Mouse (Mus musculus) midbrain, embryonic 13.5 days (tissue): ENCODE results near the gene 4933415A04Rik. TPM values are rescaled to one million over a fixed set of nuclear protein-coding genes. Genes with fewer than 3 reads are reported as not detected.
A peak's percentile ranks its signal among the peaks of the same experiment; 100 is the strongest.

Source experiments
- ATAC-seq: fragments of 200-750 bp; cut with Nextera tagmentation; 2 replicates; pipeline ENCODE4 v1.8.0; 2017; ENCODE audit warnings: mild to moderate bottlenecking, moderate TSS enrichment, moderate library complexity
- H3K27ac ChIP-seq: fragments of 300-500 bp; sonication (generic); 2 replicates; pipeline ENCODE4 v1.5.1; 2015; ENCODE audit warnings: inconsistent platforms, mild to moderate bottlenecking, moderate library complexity
- H3K27me3 ChIP-seq: fragments of 300-500 bp; sonication (generic); 2 replicates; pipeline ENCODE4 v1.6.1; 2015; ENCODE audit warnings: mild to moderate bottlenecking, inconsistent platforms
- H3K36me3 ChIP-seq: fragments of 300-500 bp; sonication (generic); 2 replicates; pipeline ENCODE4 v1.6.1; 2015; ENCODE audit warnings: mild to moderate bottlenecking, inconsistent platforms
- H3K4me1 ChIP-seq: fragments of 300-500 bp; sonication (generic); replicated peaks from 2 replicates; pipeline ENCODE4 v1.6.1; 2015; ENCODE audit warnings: inconsistent platforms
- H3K4me2 ChIP-seq: fragments of 300-500 bp; sonication (generic); replicated peaks from 2 replicates; pipeline ENCODE4 v1.6.1; 2015; ENCODE audit warnings: moderate library complexity, mild to moderate bottlenecking, inconsistent platforms
- H3K4me3 ChIP-seq: fragments of 300-500 bp; sonication (generic); replicated peaks from 2 replicates; pipeline ENCODE4 v1.5.1; 2015; ENCODE audit warnings: mild to moderate bottlenecking, inconsistent platforms
- H3K9ac ChIP-seq: fragments of 300-500 bp; sonication (generic); replicated peaks from 2 replicates; pipeline ENCODE4 v1.6.1; 2015; ENCODE audit warnings: mild to moderate bottlenecking, inconsistent platforms
- H3K9me3 ChIP-seq: fragments of 300-500 bp; sonication (generic); 2 replicates; pipeline ENCODE4 v1.6.1; 2016; ENCODE audit warnings: mild to moderate bottlenecking, inconsistent platforms
- WGBS: fragments of 180-500 bp; shearing (Covaris S2); methylation state at CpG from one replicate; pipeline ENCODE4 v1.1.7; 2015; 5-methylcytosine and 5-hydroxymethylcytosine counted together
- polyA plus RNA-seq: library from polyadenylated mRNA; unstranded; fragments of >200 nt; fragmentation: Nextera tagmentation; extraction: Ambion mirVana; gene quantifications from 2 replicates; pipeline ENCODE4 v1.2.1, GENCODE M21; 2015

4933415A04Rik gene
- polyA plus RNA-seq: 6.6 and 7.2 TPM in 2 replicates

DNA sequence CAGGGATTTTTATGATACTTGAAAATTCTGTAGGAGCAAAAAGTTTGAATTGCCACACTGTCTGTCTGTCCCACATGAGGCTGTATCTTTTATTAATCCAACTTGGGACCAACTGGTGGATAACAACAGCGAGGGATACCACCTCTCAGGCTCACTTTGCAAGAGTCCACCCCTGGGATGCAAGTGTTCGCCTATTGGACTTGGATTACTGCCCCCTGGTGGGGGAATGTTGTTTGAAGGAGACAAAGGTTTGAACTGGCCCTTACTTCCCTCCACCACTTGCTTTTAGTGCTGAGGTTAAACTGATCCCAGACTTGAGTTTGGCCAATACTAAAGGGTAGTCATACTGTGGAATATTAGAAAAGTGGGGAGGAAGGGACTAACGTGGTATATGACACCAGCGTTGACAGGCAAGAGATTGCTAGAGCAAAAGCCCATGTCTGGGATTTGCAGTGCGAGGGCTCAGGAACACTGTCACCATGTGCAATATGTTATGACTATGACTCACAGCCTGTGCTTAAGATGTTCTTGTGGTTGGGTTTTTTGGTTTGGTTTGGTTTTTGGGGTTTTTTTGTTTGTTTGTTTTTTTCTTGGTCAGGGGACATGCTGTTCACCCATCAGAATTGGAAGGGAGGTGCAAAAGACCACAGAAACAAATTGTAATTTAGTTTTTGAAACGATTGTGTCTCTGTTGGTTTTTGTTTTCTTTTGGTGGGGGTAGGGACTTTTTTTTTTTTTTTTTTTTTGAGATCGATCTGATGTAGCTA, at the start of gene 4933415A04Rik:
Gene 4933415A04Rik (plus strand): TSS at position 717 of the 767 bp plus-strand sequence.
- Histone ChIP-seq H3K9ac (no peak within 1 kb of the TSS), H3K4me1 (peaks cover 4% of the 10 kb centered on the region; the same call in 1 of the 2 replicates), H3K4me2 (no peak within 1 kb of the TSS), H3K27ac (no peak within 1 kb of the TSS), H3K27me3 (no peaks in the 10 kb centered on the region), H3K36me3 (peaks cover 41% of the 10 kb centered on the region), H3K9me3 (no peaks in the 10 kb centered on the region), H3K4me3 (no peak within 1 kb of the TSS)
- ATAC-seq: peak; percentile 44; the same call in 1 of the 2 replicates
- WGBS: 71% methylated on average over 7 of the region's 7 CpGs

DNA sequence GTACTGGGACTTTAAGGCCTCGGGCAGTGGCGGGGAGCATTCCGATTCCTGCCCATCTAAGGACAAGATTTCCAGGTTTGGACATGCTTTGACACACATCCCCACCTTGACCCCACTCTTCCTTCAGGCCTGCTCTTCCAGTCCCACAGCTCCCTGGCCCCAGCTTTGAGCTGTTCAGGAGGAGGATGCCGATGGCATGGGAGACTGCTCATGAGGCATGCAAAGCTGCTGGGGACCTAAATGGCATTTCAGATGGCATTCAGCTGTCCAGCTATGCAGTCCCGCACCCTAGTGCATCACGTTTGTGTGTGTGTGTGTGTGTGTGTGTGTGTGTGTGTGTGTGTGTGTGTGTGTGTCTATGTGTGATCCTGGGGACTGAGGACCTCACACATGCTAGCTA, 49.8 kb upstream of the 4933415A04Rik start:
- Histone ChIP-seq H3K4me2 (no peak overlapping the region), H3K4me1 (peaks cover 27% of the 10 kb centered on the region), H3K36me3 (peaks cover 32% of the 10 kb centered on the region), H3K9me3 (no peaks in the 10 kb centered on the region), H3K9ac (no peak overlapping the region), H3K27me3 (no peaks in the 10 kb centered on the region), H3K4me3 (no peak overlapping the region), H3K27ac (no peak overlapping the region)
- ATAC-seq: no peak
- WGBS: 89% methylated on average over 5 of the region's 6 CpGs

DNA sequence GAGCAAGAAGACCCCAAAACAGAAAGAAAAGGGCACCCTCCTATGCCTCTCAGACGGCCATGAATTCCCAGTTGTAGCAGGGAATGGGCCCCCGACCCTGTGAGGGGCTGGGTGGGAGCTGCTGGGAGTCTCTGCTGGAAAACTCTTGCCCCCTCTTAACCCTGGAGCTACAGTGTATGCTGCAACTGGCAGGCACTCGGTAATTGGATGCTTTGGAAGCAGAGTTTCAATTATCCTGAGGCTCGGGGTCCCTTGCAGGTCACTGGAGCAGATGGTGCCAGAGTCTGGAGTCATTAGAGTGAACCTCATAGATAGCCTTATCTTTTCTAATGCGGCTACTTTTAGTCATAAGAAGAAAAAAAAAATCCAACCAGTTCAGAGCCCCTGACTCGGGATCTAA, 47.0 kb upstream of the 4933415A04Rik start:
- H3K9ac ChIP-seq: no peak overlapping the region
- H3K27ac ChIP-seq: peak overlapping the region; percentile 69
- peaks cover 18% of the 10 kb centered on the region for H3K36me3 ChIP-seq
- peaks cover 28% of the 10 kb centered on the region for H3K4me1 ChIP-seq
- no peaks in the 10 kb centered on the region for H3K27me3 ChIP-seq
- H3K4me3 ChIP-seq: no peak overlapping the region
- 24% methylated on average over 6 of the region's 6 CpGs for WGBS
- peak; percentile 87 for ATAC-seq
- no peaks in the 10 kb centered on the region for H3K9me3 ChIP-seq
- H3K4me2 ChIP-seq: 0 out of 2 replicates have a peak overlapping the region, but pooled peaks have one; percentile 20

DNA sequence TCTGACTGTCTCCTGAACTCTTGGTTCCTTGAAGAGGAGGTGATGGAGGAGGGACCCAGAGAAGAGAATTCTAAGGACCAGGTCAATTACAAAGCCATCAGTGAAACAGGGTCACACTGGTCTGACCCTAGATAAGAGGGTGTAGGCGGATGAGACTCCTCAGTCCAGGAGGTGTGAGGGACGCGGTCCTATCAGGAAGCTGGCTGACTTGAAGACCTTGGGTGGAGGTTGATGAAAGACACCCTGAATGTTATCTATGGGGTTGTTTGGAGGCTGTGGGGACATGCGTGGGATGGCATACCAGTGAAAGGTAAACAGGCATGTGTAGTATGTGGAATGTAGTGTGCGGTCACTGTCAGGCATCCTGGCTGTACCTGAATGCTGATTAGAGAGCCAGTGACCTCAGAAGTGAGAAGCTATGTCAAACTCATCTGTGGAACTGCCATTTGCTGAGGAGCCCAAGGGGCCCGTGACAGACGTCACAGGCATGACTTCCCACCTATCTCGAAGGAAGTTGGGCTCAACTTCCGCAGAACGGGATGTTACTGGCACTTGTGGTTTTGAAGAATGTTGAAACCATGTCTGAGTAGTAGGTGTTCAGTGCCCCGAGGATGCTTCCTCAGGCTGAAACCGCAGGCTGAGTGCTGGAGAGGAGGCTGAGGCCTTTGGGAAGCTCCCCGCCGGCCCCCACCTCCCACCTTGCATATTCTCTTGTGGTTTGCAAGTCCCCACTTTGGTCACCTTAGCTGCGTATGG, 43.0 kb upstream of the 4933415A04Rik start:
- no peaks in the 10 kb centered on the region for H3K36me3 ChIP-seq
- 94% methylated on average over 15 of the region's 15 CpGs for WGBS
- H3K9ac ChIP-seq: no peak overlapping the region
- no peak overlapping the region for H3K27ac ChIP-seq
- H3K4me3 ChIP-seq: no peak overlapping the region
- no peaks in the 10 kb centered on the region for H3K27me3 ChIP-seq
- no peak for ATAC-seq
- H3K9me3 ChIP-seq: no peaks in the 10 kb centered on the region
- no peak overlapping the region for H3K4me2 ChIP-seq
- H3K4me1 ChIP-seq: peaks cover 54% of the 10 kb centered on the region

DNA sequence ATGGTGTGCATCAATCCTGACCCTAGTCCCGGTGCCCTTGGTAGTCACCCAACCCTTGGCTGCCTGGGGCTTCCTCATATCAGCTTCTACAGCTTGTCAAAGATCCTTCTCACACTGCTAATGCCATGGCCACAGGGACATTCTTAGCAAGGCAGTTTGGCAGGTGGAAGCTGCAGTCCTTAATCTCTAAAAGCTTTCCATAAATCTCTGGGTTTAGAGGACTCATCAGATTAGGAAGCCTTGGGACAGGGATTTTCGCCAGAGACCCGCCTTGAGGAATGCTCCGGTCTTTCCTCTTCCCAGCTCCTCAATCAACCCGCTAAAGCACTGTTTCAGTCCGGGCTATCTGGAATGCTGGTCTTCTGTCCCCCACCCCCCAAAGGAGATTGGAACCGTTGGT, 42.0 kb upstream of the 4933415A04Rik start:
- Histone ChIP-seq H3K4me2 (no peak overlapping the region), H3K4me3 (no peak overlapping the region), H3K27me3 (no peaks in the 10 kb centered on the region), H3K36me3 (no peaks in the 10 kb centered on the region), H3K4me1 (peaks cover 54% of the 10 kb centered on the region), H3K9me3 (no peaks in the 10 kb centered on the region), H3K27ac (no peak overlapping the region), H3K9ac (no peak overlapping the region)
- ATAC-seq: no peak
- 73% methylated on average over 7 of the region's 7 CpGs for WGBS

DNA sequence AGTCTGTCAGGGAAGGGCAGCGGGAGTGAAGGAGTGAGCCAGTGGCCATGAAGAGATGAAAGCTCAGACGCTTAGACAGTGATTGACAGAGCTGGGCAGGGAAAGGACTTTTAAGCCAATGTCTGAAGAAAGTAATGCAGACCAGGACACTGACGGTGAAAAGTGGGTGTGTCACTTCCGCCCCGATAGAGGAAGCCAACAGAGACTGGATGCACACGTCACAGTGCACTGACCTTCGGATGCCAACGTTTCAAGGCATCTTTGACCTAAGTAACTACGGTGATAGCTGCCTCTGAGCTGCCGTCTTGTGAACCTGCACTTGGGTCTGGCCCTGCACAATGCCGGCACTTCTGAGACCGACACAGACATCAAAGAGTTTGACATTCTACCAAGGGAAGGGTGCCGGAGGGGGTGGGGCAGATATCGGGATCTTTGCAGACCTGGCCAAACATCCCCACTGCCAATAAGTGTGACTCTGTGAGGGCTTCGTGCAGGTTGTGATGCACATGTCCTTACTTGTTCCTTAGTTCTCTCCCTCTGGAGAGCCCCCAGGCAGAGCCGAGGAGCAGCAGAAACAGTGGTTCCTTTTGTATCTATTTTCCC, 40.9 kb upstream of the 4933415A04Rik start:
- Histone ChIP-seq H3K4me1 (peaks cover 50% of the 10 kb centered on the region), H3K27me3 (no peaks in the 10 kb centered on the region), H3K9ac (no peak overlapping the region), H3K4me3 (no peak overlapping the region), H3K27ac (peak overlapping the region; percentile 11; the same call in 1 of the 2 replicates), H3K36me3 (no peaks in the 10 kb centered on the region), H3K4me2 (peak overlapping the region; percentile 19; the same call in 1 of the 2 replicates), H3K9me3 (no peaks in the 10 kb centered on the region)
- 30% methylated on average over 16 of the region's 16 CpGs for WGBS
- peak; percentile 17; the same call in 1 of the 2 replicates for ATAC-seq

DNA sequence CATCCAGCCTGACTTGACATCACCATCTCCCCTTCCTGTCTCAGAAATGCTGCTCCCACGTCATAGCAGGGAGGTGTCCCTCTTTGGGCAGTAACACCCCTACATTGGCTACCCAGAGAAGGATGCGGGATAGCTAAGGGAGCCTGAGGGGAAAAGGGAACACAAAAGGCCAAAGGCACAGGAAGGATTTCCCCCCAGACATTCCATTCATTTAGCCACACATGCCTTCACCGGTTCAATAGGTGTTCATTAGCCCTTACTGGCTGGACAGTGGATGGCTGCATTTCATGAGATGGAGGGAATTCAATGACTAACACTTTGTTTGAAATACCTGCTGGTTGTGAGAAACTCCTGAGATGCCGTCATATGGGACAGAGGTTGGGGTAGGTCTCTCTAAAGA, 40.2 kb upstream of the 4933415A04Rik start:
- no peaks in the 10 kb centered on the region for H3K9me3 ChIP-seq
- 44% methylated on average over 4 of the region's 4 CpGs for WGBS
- H3K36me3 ChIP-seq: no peaks in the 10 kb centered on the region
- no peak overlapping the region for H3K9ac ChIP-seq
- peaks cover 49% of the 10 kb centered on the region for H3K4me1 ChIP-seq
- no peak overlapping the region for H3K4me2 ChIP-seq
- H3K4me3 ChIP-seq: no peak overlapping the region
- H3K27ac ChIP-seq: no peak overlapping the region
- ATAC-seq: no peak
- H3K27me3 ChIP-seq: no peaks in the 10 kb centered on the region

DNA sequence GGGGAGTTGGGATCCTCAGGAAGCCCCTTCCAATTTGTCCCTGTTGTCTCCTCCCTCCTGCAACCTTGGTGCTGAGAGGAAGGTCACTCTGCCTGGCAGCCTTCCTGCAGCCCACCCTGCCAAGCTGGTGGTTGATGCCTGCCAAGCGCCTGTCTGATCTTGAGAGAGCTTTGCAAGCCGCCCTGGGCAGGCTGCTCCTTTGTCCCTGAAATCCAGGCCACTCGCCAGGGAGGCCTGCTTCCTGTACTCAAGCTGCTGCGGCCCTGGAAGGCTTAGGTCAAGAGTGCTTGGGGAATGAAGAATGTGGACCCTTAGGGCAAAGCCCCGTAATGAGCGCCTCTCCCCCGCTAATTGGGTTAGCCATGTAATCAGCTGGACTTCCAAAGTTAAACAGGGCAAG, 38.7 kb upstream of the 4933415A04Rik start:
- Histone ChIP-seq H3K9me3 (no peaks in the 10 kb centered on the region), H3K36me3 (no peaks in the 10 kb centered on the region), H3K4me1 (peaks cover 49% of the 10 kb centered on the region), H3K27ac (peak overlapping the region; percentile 49), H3K9ac (no peak overlapping the region), H3K4me2 (no peak overlapping the region), H3K4me3 (no peak overlapping the region), H3K27me3 (no peaks in the 10 kb centered on the region)
- peak; percentile 78 for ATAC-seq
- 18% methylated on average over 7 of the region's 7 CpGs for WGBS

DNA sequence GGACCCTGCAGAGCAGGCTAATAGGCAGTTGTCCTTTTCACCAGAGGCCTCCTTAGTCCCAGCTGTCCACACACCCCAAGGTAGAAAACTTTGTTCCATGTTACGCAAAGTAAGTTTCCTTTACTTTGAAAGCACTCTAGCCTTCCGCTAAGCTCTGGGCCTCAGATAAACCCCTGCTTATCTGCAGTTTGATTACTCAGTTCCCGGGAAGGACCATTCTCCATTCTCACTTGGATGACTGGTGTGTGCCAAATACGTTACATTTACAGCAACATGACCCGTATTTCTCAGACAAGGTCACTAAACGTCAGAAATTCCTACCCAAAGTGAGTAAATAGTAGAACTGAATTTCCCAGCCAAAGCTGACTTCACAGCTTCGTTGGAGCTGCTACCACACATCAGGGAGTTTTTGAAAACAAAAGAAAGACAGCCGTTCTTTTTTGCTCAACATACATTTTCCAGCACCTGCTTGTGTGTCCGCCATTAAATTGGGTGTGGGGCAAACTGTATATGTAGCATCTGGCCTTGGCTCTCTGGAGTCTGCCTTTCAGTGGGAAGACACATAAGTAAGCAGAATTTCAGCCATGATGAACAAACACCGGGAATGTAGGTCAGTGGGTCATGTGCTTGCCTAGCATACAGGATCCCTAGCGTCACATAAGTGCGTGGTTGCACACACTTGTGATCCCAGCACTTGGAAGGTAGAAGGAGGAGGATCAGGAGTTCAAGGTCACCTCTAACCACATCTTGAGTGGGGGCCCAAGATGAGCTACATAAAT, 38.0 kb upstream of the 4933415A04Rik start:
- H3K27ac ChIP-seq: peak overlapping the region; percentile 49
- H3K4me1 ChIP-seq: peaks cover 49% of the 10 kb centered on the region
- ATAC-seq: no peak
- no peaks in the 10 kb centered on the region for H3K9me3 ChIP-seq
- H3K9ac ChIP-seq: no peak overlapping the region
- no peaks in the 10 kb centered on the region for H3K27me3 ChIP-seq
- WGBS: 67% methylated on average over 12 of the region's 12 CpGs
- H3K4me3 ChIP-seq: no peak overlapping the region
- H3K36me3 ChIP-seq: no peaks in the 10 kb centered on the region
- no peak overlapping the region for H3K4me2 ChIP-seq

DNA sequence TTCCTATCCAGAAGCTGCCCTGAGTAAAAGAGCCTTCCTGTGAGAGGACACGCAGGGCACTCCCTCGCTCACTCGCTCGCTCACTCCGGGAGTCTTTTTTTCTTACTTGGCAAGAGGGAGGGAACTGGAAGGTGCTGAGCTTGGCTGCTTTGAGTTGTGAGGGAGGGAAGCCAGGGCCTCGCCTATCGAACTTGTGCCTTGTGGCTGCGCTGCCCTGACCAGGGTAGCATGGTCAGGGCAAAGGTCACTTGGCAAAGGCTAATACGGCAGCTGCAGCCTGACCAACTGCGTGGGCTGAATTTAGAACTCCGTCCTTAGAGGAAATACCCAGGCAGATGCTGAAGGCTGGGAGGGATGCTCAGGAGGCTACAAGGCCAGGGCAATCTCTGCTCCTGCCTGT, 37.1 kb upstream of the 4933415A04Rik start:
- 39% methylated on average over 11 of the region's 11 CpGs for WGBS
- H3K4me1 ChIP-seq: peaks cover 46% of the 10 kb centered on the region
- ATAC-seq: no peak

DNA sequence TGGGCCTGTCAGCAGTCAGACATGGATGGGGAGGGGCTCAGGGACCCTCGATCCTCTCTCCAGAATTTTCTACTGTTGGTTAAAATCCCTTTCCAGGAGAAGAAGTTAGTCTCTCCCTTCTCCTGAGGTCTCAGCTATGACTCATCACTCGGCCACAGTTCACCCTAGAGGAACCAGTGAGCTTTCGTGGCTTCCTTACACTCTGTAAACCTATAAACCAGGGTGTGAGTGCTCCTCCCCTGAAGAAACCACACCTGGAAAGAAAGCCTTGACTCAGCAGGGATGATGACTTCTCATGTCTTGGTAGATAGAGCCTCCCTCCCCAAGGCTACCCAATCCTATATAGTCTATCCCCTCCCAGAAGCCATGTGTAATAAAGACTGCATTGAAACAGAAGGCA, 35.1 kb upstream of the 4933415A04Rik start:
- no peak; the same call in 1 of the 2 replicates for ATAC-seq
- no peak overlapping the region for H3K9ac ChIP-seq
- WGBS: 90% methylated on average over 3 of the region's 3 CpGs

More for the DNA sequence above, 37.1 kb upstream of the 4933415A04Rik start:
- H3K9ac ChIP-seq: no peak overlapping the region
- H3K4me2 ChIP-seq: no peak overlapping the region
- no peaks in the 10 kb centered on the region for H3K9me3 ChIP-seq
- no peak overlapping the region for H3K4me3 ChIP-seq
- no peaks in the 10 kb centered on the region for H3K36me3 ChIP-seq
- no peaks in the 10 kb centered on the region for H3K27me3 ChIP-seq
- no peak overlapping the region for H3K27ac ChIP-seq

More for the DNA sequence above, 35.1 kb upstream of the 4933415A04Rik start:
- H3K9me3 ChIP-seq: no peaks in the 10 kb centered on the region
- H3K4me2 ChIP-seq: no peak overlapping the region
- no peaks in the 10 kb centered on the region for H3K27me3 ChIP-seq
- no peak overlapping the region for H3K4me3 ChIP-seq
- no peak overlapping the region for H3K27ac ChIP-seq
- H3K36me3 ChIP-seq: peaks cover 6% of the 10 kb centered on the region
- peaks cover 28% of the 10 kb centered on the region for H3K4me1 ChIP-seq
